Mouse (Mus musculus) cortical plate, adult 2 months (tissue): Measurements from ENCODE around the gene Serpina3f. TPM values are rescaled to one million over a fixed set of nuclear protein-coding genes. Genes with fewer than 3 reads are reported as not detected.

Source experiments
- H3K27ac ChIP-seq: fragments of 200-500 bp; 2 replicates; pipeline ENCODE4 v1.5.1; 2012; ENCODE audit warnings: low read length, control low read depth, inconsistent platforms; ENCODE audit not compliant: insufficient read depth
- H3K4me1 ChIP-seq: fragments of 200-500 bp; 2 replicates; pipeline ENCODE4 v1.6.1; 2011; ENCODE audit warnings: low read length; ENCODE audit not compliant: control insufficient read depth, insufficient read depth
- H3K4me3 ChIP-seq: fragments of 200-500 bp; 2 replicates; pipeline ENCODE4 v1.5.1; 2011; ENCODE audit warnings: mild to moderate bottlenecking, low read length, control low read depth; ENCODE audit not compliant: insufficient read depth
- CTCF ChIP-seq: fragments of 200-500 bp; IDR thresholded peaks from 2 replicates; pipeline ENCODE4 v1.5.1; 2011; ENCODE audit warnings: mild to moderate bottlenecking, control low read depth, low read length; ENCODE audit not compliant: insufficient read depth; ENCODE audit errors: extremely low read depth
- POLR2A ChIP-seq: fragments of 200-500 bp; IDR thresholded peaks from 2 replicates; pipeline ENCODE4 v1.6.1; 2011; ENCODE audit warnings: mild to moderate bottlenecking, low read length, control low read depth; ENCODE audit not compliant: insufficient read depth; ENCODE audit errors: extremely low read depth
- polyA plus RNA-seq: library from polyadenylated mRNA; depleted of rRNA; stranded (reverse); fragments of >200 nt; gene quantifications from 2 replicates; pipeline ENCODE4 v1.2.3, GENCODE M21; 2012; rRNA removed

The Serpina3f gene
- polyA plus RNA-seq, 1 experiment: not detected

DNA sequence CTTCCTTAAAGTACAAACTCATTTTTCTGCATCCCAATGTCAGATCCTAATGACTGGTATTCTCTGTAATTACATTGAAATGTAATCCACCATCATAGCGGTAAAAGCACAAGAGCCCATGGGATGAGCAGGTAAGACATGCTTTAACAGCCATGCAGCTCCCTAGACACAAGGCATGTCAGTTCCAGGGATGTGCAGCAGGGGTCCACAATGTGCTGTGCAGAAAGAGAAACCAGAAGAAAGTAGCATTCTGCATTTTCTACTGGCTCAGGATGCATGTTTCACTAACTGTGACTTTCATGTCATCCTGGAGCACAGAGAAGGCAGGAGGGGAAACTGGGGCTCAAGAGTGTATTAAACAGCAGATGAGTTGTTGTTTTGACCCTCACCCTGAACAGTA, 30.7 kb downstream of the Serpina3f start:
- H3K4me1 ChIP-seq: peaks cover 4% of the 10 kb centered on the region; the same call in 1 of the 2 replicates
- no peak overlapping the region for H3K27ac ChIP-seq
- TF ChIP-seq CTCF (peak; percentile 65), POLR2A (no peak)
- no peak overlapping the region for H3K4me3 ChIP-seq

DNA sequence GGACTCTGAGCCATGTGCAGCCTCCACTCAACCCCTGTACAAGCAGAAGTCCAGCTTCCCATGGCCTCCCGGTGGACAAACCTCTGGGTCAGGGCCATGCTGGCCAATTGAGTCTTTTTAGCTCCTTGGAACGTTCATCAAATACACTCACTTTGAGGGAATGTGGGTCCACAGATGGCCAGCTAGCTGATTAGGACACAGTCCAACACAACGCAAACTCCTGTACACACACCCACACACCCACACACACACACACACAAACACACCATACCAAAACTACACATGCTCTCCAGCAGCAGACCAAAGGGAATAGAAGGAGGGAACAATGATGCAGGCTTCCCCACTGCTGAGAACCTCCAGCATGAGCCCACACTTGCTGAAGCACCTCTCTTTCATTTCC, 31.3 kb downstream of the Serpina3f start:
- no peak overlapping the region for H3K27ac ChIP-seq
- H3K4me3 ChIP-seq: no peak overlapping the region
- TF ChIP-seq POLR2A (no peak), CTCF (no peak)
- H3K4me1 ChIP-seq: peaks cover 4% of the 10 kb centered on the region; the same call in 1 of the 2 replicates

DNA sequence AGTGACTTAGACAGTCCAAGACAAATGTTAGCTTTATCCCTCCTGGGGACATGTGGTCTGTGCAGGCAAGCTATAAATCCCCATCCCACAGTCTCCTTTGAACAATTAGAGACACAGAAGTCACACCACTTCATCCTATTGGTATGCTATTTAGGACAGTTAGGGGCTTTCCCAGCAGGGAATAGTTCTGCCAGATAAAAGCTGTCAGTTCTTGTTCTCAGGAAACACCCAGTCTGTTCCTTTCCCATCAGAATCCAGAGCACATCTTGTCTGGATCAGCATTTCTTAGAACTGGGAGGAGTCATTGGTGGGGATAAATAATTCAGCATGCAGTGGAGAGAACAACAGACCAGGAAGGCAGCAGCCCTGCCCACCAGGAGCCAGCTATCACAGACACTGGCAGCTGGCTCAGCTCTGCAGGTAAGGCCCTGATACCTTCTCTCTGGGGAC, 33.2 kb downstream of the Serpina3f start:
- no peak for TF ChIP-seq CTCF
- TF ChIP-seq POLR2A: no peak
- Histone ChIP-seq H3K4me1 (peaks cover 4% of the 10 kb centered on the region; the same call in 1 of the 2 replicates), H3K27ac (no peak overlapping the region), H3K4me3 (no peak overlapping the region)

DNA sequence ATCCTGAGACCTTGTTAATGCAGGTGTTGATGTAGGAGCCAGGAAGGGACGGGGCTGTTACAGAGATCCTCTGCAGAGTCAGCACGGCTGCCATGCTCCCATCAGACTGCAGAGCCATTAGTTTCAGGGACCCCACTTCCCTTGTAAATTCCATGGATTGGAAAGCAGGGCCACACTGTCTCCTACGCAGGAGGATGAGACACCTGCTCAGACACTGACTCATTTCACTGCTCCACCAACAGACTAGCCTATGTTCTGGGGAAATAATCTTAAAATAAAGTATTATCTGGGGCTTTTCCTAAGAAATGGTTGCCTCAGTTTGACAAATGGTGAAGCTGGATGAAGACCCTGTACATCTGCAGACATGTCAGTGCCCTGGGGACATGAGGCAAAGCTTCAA, 33.9 kb downstream of the Serpina3f start:
- Histone ChIP-seq H3K27ac (no peak overlapping the region), H3K4me1 (peaks cover 4% of the 10 kb centered on the region; the same call in 1 of the 2 replicates), H3K4me3 (no peak overlapping the region)
- no peak for TF ChIP-seq POLR2A

DNA sequence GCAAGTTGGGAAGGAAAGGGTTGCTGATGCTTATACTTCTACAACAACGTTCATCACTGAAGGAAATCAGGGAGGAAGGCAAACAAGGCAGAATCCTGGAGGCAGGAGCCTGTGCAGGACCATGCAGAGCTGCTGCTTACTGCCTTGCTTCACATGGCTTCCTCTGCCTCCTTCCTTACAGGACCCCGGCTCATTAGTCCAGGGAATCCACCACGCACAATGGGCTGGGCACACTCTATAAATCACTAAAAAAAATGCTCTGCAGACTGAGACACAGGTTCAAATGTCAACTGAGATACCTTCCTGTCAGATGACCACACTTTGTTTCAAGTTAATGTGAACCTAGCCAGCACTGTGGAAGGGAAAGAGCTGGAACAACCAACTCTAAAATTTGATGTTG, 46.7 kb downstream of the Serpina3f start:
- no peak overlapping the region for H3K4me3 ChIP-seq
- no peak overlapping the region for H3K27ac ChIP-seq
- TF ChIP-seq POLR2A (no peak), CTCF (no peak)
- no peaks in the 10 kb centered on the region for H3K4me1 ChIP-seq

- H3K27ac ChIP-seq: no peak within 1 kb of the TSS
- TF ChIP-seq POLR2A (no peak), CTCF (no peak)
These were observed 48.5 kb downstream of the Serpina3f start, which contains the start of gene Serpina3i for GRCm38 (mm10) chr12:104262863-104263262. TSS of gene Serpina3i (plus strand) at chr12:104263122.

GRCm38 (mm10) chr12:104266374-104266773, 52.0 kb downstream of the Serpina3f start:
- no peaks in the 10 kb centered on the region for H3K4me1 ChIP-seq
- H3K4me3 ChIP-seq: no peak overlapping the region
- H3K27ac ChIP-seq: no peak overlapping the region
- no peak for TF ChIP-seq POLR2A
- no peak for TF ChIP-seq CTCF

More at GRCm38 (mm10) chr12:104262863-104263262, 48.5 kb downstream of the Serpina3f start, which contains the start of gene Serpina3i:
- H3K4me1 ChIP-seq: no peaks in the 10 kb centered on the region
- H3K4me3 ChIP-seq: no peak within 1 kb of the TSS

Other genes starting within 250 kb of the Serpina3f start
- gene Serpina11, start 224.6 kb upstream of the Serpina3f start, polyA plus RNA-seq: not detected in 2 replicates
- 0.04 and 3.8 TPM in 2 replicates for gene Serpina9, start 200.8 kb upstream of the Serpina3f start, polyA plus RNA-seq
- 0.04 TPM in 1 of 2 replicates, not detected in the other for gene Serpina12, start 170.1 kb upstream of the Serpina3f start, polyA plus RNA-seq
- not detected in 2 replicates for gene Serpina5, start 113.4 kb upstream of the Serpina3f start, polyA plus RNA-seq
- not detected in 2 replicates for gene Serpina3a, start 101.8 kb upstream of the Serpina3f start, polyA plus RNA-seq
- not detected in 2 replicates for gene Serpina3b, start 86.5 kb upstream of the Serpina3f start, polyA plus RNA-seq
- 0.04 TPM in 2 replicates for gene Serpina3c, start 60.7 kb upstream of the Serpina3f start, polyA plus RNA-seq
- gene Serpina3g, start 21.7 kb downstream of the Serpina3f start, polyA plus RNA-seq: 0.23 and 0.26 TPM in 2 replicates
- gene Serpina3i, start 48.6 kb downstream of the Serpina3f start, polyA plus RNA-seq: not detected in 2 replicates
- gene Serpina3j, start 100.0 kb downstream of the Serpina3f start, polyA plus RNA-seq: not detected in 2 replicates
- gene Serpina3k, start 123.9 kb downstream of the Serpina3f start, polyA plus RNA-seq: not detected in 2 replicates
- gene Serpina3m, start 123.9 kb downstream of the Serpina3f start, polyA plus RNA-seq: not detected in 2 replicates
- gene Serpina3n, start 192.2 kb downstream of the Serpina3f start, polyA plus RNA-seq: 9.7 and 19.6 TPM in 2 replicates